8 mouse cellular contexts compared by ENCODE assay signal in the genomic region with DNA sequence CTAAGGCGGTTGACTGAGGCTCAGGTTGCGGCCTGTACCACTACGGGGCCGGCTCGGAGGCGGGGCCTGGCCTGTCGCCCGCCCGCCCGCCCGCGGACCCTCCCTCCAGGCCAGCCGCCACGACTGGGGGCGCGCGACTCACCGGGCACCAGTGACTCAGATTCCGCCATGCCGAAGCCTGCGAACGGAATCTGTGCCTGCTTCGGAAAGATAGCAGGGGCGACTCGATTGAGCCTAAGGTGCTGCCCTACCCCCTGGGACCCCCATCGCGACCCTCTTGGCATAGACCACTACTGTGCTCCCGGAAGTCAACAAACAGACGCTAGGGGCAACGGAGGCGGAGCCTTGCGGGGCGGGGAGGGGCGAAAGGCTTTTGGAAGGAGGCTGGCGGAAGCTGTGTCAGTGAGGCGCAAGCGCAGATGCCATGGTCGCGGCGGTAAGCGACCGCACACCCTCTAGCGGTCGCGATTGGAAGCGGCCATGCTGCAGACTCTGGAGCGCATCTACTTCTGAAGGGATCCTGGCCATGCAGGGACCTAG. TPM values are rescaled to one million over a fixed set of nuclear protein-coding genes. Genes with fewer than 3 reads are reported as not detected.
DNase-seq lines count a peak whose midpoint lies in the region; ATAC-seq and TF ChIP-seq lines count a peak whose summit lies in the region.

A gene (minus strand): TSS at position 511 of the 540 bp plus-strand sequence.

- peak; percentile 92 for DNase-seq in A20 (ENCODE audit: low read depth, low spot score)
- DNase-seq in brain, adult 2 months (ENCODE audit: low read depth, low spot score), result peak; percentile 96
- DNase-seq in heart, adult 9 months (ENCODE audit: low spot score in 2 of 2), result peak; percentile 87 to 92
- peak; percentile 94 for DNase-seq in kidney, adult 9 months
- peak; percentile 89 for DNase-seq in limb, embryonic 14.5 days (ENCODE audit: low spot score)
- peak; percentile 80 to 83 for DNase-seq in spleen, adult 2 months (ENCODE audit: low read depth in 1 of 2, low spot score in 2 of 2)

- H3K4me3 ChIP-seq in embryonic fibroblast, embryonic 13.5 days (ENCODE audit: insufficient read depth, low read length), result peak within 1 kb of the TSS; percentile 50
- peak within 1 kb of the TSS; percentile 47 for H3K4me3 ChIP-seq in limb, embryonic 14.5 days (replicated peaks; ENCODE audit: low read length)
- peak within 1 kb of the TSS; percentile 50 for H3K4me3 ChIP-seq in midbrain, embryonic 16.5 days (ENCODE audit: low read depth, low read length)
- peak within 1 kb of the TSS; percentile 83 for H3K4me3 ChIP-seq in spleen, adult 2 months (ENCODE audit: extremely low read depth, insufficient read depth, insufficient read length)

- no peak for TF ChIP-seq POLR2A in embryonic fibroblast, embryonic 13.5 days (IDR thresholded peaks at IDR 0.05; ENCODE audit: low read depth, low read length)
- TF ChIP-seq POLR2A in limb, embryonic 14.5 days (IDR thresholded peaks at IDR 0.05; ENCODE audit: borderline replicate concordance, extremely low read depth, insufficient read depth, insufficient read length), result no peak
- no peak for TF ChIP-seq POLR2A in spleen, adult 2 months (IDR thresholded peaks at IDR 0.05; ENCODE audit: low read depth, low read length)

- 25% methylated on average over 27 of the region's 47 CpGs for WGBS in limb, embryonic 14.5 days
- 12% methylated on average over 43 of the region's 47 CpGs for WGBS in midbrain, embryonic 16.5 days
- 21% methylated on average over 47 of the region's 47 CpGs for WGBS in spleen, adult 2 months

- H3K4me2 ChIP-seq in limb, embryonic 14.5 days (replicated peaks; ENCODE audit: low read depth, low read length, severe bottlenecking), result peak within 1 kb of the TSS; percentile 45
- H3K4me2 ChIP-seq in midbrain, embryonic 16.5 days (ENCODE audit: low read length), result peak within 1 kb of the TSS; percentile 64

- no peaks in the 10 kb centered on the region for H3K4me1 ChIP-seq in embryonic fibroblast, embryonic 13.5 days (ENCODE audit: control insufficient read depth, insufficient read depth, low read length)
- no peaks in the 10 kb centered on the region for H3K4me1 ChIP-seq in limb, embryonic 14.5 days (ENCODE audit: control insufficient read depth, insufficient read depth, low read length)
- peaks cover 2% of the 10 kb centered on the region; the same call in 1 of the 2 replicates for H3K4me1 ChIP-seq in midbrain, embryonic 16.5 days (ENCODE audit: control insufficient read depth, insufficient read depth, low read length)
- H3K4me1 ChIP-seq in spleen, adult 2 months (ENCODE audit: control insufficient read depth, insufficient read depth, insufficient read length), result no peaks in the 10 kb centered on the region

- no peaks in the 10 kb centered on the region for H3K9me3 ChIP-seq in limb, embryonic 14.5 days (ENCODE audit: control insufficient read depth, low read length)
- H3K9me3 ChIP-seq in midbrain, embryonic 16.5 days (replicated peaks; ENCODE audit: control insufficient read depth, low read length, poor library complexity, severe bottlenecking), result no peaks in the 10 kb centered on the region

- H3K27ac ChIP-seq in embryonic fibroblast, embryonic 13.5 days (ENCODE audit: insufficient read depth, low read length), result peak within 1 kb of the TSS; percentile 35
- H3K27ac ChIP-seq in limb, embryonic 14.5 days (replicated peaks; ENCODE audit: low read depth, low read length), result peak within 1 kb of the TSS; percentile 82
- peak within 1 kb of the TSS; percentile 85 for H3K27ac ChIP-seq in midbrain, embryonic 16.5 days (ENCODE audit: low read length)
- H3K27ac ChIP-seq in spleen, adult 2 months (ENCODE audit: insufficient read depth, low read length), result peak within 1 kb of the TSS; percentile 76

- H3K36me3 ChIP-seq in limb, embryonic 14.5 days (ENCODE audit: control insufficient read depth, insufficient read depth, low read length), result no peaks in the 10 kb centered on the region; the same call in 1 of the 2 replicates
- H3K36me3 ChIP-seq in midbrain, embryonic 16.5 days (ENCODE audit: control insufficient read depth, insufficient read depth, low read length), result no peaks in the 10 kb centered on the region
- H3K36me3 ChIP-seq in spleen, adult 2 months (ENCODE audit: control insufficient read depth, insufficient read depth, low read length), result no peaks in the 10 kb centered on the region

- TF ChIP-seq CTCF in embryonic fibroblast, embryonic 13.5 days (IDR thresholded peaks at IDR 0.05; ENCODE audit: borderline replicate concordance, insufficient read depth, low read length), result peak; percentile 44; the same call in 1 of the 2 replicates
- TF ChIP-seq CTCF in spleen, adult 2 months (IDR thresholded peaks at IDR 0.05; ENCODE audit: extremely low read depth, insufficient read depth, insufficient read length, insufficient replicate concordance), result peak; percentile 51; the same call in 1 of the 2 replicates

- peak within 1 kb of the TSS; percentile 67 for H3K9ac ChIP-seq in limb, embryonic 14.5 days (ENCODE audit: low read depth, low read length, severe bottlenecking)
- peak within 1 kb of the TSS; percentile 67 for H3K9ac ChIP-seq in midbrain, embryonic 16.5 days (ENCODE audit: low read depth, low read length)

- no peaks in the 10 kb centered on the region for H3K27me3 ChIP-seq in limb, embryonic 14.5 days (ENCODE audit: control insufficient read depth, insufficient read depth, low read length)
- H3K27me3 ChIP-seq in midbrain, embryonic 16.5 days (ENCODE audit: control insufficient read depth, insufficient read depth, low read depth, low read length), result no peaks in the 10 kb centered on the region
- no peaks in the 10 kb centered on the region for H3K27me3 ChIP-seq in spleen, adult 2 months (ENCODE audit: control insufficient read depth, insufficient read depth, low read length)

- ATAC-seq in limb, embryonic 14.5 days (ENCODE audit: low FRiP score, low read depth), result peak; percentile 97
- ATAC-seq in midbrain, embryonic 16.5 days, result peak; percentile 99

RNA-seq across cellular contexts. Expression of the gene that starts here (rescaled TPM):
- polyA plus RNA-seq in embryonic fibroblast, embryonic 13.5 days (2011; ENCODE audit: insufficient read length, low read depth, missing spikeins), result 3.4 and 4.5 TPM in 2 replicates
- 8.0 and 8.6 TPM in 2 replicates for polyA plus RNA-seq in limb, embryonic 14.5 days (2012; rRNA removed)
- polyA plus RNA-seq in limb, embryonic 14.5 days (2014; fragmentation: Nextera tagmentation; extraction: Ambion mirVana), result 9.9 and 12.5 TPM in 2 replicates
- polyA plus RNA-seq in midbrain, embryonic 16.5 days (2015; fragmentation: Nextera tagmentation; extraction: Ambion mirVana), result 34.6 and 39.9 TPM in 2 replicates
- polyA plus RNA-seq in spleen, adult 2 months (2012; rRNA removed), result 0.25 and 0.47 TPM in 2 replicates

Comparison
In these comparisons a context has a peak if more than half of its experiments do, and no peak if none do; other contexts are left out.
1. Peak in every context shown above with its lines: DNase-seq, ATAC-seq, H3K4me3 ChIP-seq and H3K27ac ChIP-seq.
2. Peak in DNase-seq, H3K4me3 ChIP-seq and H3K27ac ChIP-seq in spleen, adult 2 months; RNA of the gene not detected or under 1 TPM.
3. H3K27ac ChIP-seq: peak in every context shown above with its lines; median percentile 85 in midbrain, embryonic 16.5 days; 82 in limb, embryonic 14.5 days; 76 in spleen, adult 2 months; 35 in embryonic fibroblast, embryonic 13.5 days.